Mouse (Mus musculus) T-cell, adult 2 months (primary cell): Measurements from ENCODE around the gene Dock10.

Source experiments
- DNase-seq: peaks from one replicate; pipeline ENCODE4 v3.0.0; 2022; ENCODE audit warnings: low spot score

Dock10 gene

GRCm38 (mm10) chr1:80461348-80461747, 297.0 kb downstream of the Dock10 start, which contains the start of gene Gm45261:
Gene Gm45261, minus strand, starts transcription at chr1:80461448.
- no peak for DNase-seq

GRCm38 (mm10) chr1:80459923-80460322, 298.4 kb downstream of the Dock10 start:
- DNase-seq, result no peak

GRCm38 (mm10) chr1:80459477-80459876, 298.9 kb downstream of the Dock10 start:
- DNase-seq, result no peak

DNA sequence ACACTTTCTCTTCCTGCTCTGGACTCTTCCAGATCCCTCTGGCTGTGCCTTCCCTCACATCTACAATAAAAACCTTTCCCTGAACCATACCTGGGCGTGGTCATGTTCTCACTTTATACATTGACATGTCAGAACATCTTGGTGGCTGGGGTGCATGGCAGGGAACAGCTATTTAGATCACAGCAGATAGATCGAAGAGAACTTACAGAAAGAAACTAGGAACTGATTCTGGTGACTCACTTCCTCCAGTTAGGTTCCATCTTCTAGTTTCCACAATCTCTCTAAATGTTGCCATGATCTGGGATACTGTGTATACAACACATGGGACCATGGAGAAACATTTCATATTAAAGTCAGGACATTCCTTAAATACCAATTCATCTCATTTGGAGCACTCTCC, 304.4 kb downstream of the Dock10 start:
- no peak for DNase-seq

DNA sequence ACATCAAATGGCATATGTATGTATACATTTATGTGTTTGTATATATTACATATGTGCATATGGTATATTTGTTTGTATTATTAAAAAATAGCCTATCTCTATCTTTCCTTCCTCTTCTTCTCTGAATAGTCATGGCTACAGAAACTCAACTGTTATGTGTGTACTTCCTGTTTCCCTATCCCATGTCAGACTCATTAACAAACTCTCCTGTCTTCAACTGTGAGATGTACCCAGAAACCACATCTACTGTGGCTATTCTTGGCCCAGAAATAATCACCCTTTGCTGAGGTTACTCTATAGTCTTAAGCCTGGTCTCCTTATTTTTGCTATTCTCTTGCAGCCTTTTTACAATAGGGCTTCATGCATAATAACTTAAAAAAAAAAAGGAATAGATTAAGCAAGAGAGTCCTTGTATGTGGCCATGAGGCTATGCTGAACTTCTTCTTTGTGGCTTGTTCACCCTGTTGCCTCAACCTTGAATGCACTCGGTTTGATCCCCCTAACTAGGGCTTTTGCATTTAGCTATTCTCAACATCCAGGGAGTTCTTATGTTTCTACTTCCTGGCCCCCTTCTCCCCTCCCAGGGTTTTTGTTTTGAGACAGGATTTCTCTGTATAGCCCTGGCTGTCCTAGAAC, 306.3 kb downstream of the Dock10 start:
- no peak for DNase-seq
